Mouse (Mus musculus) macrophage (primary cell): ENCODE data around the gene Mfsd12. TPM values are rescaled to one million over a fixed set of nuclear protein-coding genes. Genes with fewer than 3 reads are reported as not detected.

Experiments used
- H3K27ac ChIP-seq: fragments of 350-480 bp; formaldehyde crosslinking; 2 replicates; pipeline ENCODE4 v1.9.0; 2021
- H3K36me3 ChIP-seq: fragments of 350-480 bp; formaldehyde crosslinking; 2 replicates; pipeline ENCODE4 v1.9.0; 2021; ENCODE audit errors: inconsistent target
- H3K4me3 ChIP-seq: fragments of 350-480 bp; formaldehyde crosslinking; 2 replicates; pipeline ENCODE4 v1.9.0; 2021; ENCODE audit errors: inconsistent target
- H3K79me2 ChIP-seq: fragments of 350-480 bp; formaldehyde crosslinking; 2 replicates; pipeline ENCODE4 v1.9.0; 2021; ENCODE audit errors: inconsistent target
- WGBS: methylation state at CpG from one replicate; pipeline ENCODE4 v1.1.7; 2026; ENCODE audit warnings: inconsistent platforms; ENCODE audit not compliant: missing documents; 5-methylcytosine and 5-hydroxymethylcytosine counted together
- polyA plus RNA-seq: library from polyadenylated mRNA; stranded (reverse); fragments of 250-400 nt; gene quantifications from 3 replicates; pipeline ENCODE4 v1.2.4, GENCODE M21; 2018; ENCODE audit warnings: inconsistent platforms

The Mfsd12 gene
- polyA plus RNA-seq, 1 experiment from 2014 or later = 129 TPM

DNA sequence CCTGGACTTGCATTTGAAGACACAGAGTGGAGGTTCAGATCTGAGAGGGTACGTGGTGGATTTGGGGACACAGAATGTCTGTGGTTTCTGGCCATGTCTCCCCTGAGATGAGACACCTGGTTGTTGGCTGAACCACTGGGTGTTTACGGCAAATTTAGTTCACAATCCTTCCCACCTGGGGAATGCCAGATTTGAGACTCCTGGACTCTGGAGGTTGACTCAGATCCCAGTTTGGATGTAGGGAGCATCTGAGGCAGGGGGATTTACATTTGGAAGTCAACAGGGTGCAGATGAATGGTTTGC, 20.0 kb downstream of the Mfsd12 start:
- Histone ChIP-seq H3K4me3 (peak overlapping the region; percentile 82), H3K27ac (peak overlapping the region; percentile 64), H3K79me2 (peaks cover 58% of the 10 kb centered on the region), H3K36me3 (peaks cover 21% of the 10 kb centered on the region)
- 75% methylated on average over 2 of the region's 2 CpGs for WGBS

DNA sequence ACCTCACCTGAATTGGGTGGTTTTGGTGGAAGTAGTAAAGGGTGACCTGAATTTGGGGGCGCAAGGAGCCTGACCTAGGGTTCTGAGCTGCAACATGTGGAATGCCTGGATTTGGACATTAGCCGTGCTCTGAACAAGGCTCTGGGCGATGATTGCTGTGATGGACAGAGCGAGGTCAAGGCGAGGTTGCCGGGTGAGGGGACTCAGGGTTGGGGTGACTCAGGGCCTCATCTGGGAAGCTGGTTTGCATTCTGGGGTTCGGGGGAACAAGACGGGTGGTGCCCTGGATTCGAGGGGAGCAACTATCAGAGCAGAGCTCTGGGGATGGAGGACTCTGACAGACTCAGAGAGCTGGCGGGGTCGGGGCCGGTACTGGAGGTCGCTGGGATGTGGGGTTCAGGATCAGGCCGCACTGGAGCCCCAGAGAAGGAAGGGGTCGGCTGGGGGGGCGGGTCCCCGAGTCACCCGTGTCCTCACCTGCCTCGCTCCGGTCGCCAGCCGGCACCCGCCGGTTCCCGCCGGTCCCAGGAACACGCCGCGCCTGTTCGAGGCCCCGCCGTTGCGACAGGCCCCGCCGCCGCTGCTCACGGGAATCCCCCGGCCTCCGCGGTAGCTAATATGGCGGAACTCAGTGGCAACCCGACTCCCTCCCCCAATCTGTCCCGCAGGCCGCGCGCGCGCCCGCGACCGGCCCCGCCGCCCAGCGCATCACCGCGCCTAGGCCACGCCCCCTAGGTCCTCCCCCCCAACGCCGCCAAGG, 20.7 kb downstream of the Mfsd12 start, which contains the start of gene Fzr1:
TSS of gene Fzr1 (minus strand) at position 724 of the 760 bp plus-strand sequence.
- peak within 1 kb of the TSS; percentile 82 for H3K4me3 ChIP-seq
- H3K36me3 ChIP-seq = peaks cover 16% of the 10 kb centered on the region
- H3K79me2 ChIP-seq = peaks cover 51% of the 10 kb centered on the region
- under 1% methylated on average over 54 of the region's 59 CpGs for WGBS
- peak within 1 kb of the TSS; percentile 69 for H3K27ac ChIP-seq

DNA sequence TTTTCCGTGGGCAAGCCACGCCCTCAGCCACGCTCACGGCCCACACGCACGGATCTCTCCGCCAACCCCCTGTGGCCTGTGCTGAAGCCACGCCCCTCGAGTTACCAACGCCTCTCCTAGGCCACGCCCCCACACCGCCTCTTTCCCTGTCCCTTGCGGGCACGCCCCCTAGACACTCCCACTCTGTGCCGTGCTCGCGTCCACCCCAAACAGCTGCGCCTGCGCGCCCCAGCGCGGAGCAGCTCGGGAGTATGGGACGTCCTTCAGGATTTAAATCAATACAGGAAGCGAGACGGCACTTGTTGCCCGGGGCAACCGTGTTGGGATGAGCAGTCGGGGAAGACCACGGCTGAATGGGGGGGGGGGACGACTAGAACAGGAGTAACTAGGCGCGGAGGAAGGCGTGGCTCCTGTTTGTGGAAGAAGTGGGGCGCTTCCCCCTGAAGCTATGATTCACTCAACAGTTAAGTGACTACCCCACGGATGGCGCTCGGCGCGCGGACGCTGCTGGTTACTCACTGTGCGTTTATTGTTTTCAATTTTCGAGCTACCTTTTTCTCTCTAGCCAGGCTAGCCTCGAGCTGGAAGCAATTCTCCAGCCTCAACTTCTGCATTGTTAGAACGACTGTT, 21.4 kb downstream of the Mfsd12 start:
- WGBS = 1% methylated on average over 38 of the region's 46 CpGs
- H3K79me2 ChIP-seq = peaks cover 44% of the 10 kb centered on the region
- H3K36me3 ChIP-seq = peaks cover 11% of the 10 kb centered on the region
- peak overlapping the region; percentile 69 for H3K27ac ChIP-seq
- H3K4me3 ChIP-seq = peak overlapping the region; percentile 54

DNA sequence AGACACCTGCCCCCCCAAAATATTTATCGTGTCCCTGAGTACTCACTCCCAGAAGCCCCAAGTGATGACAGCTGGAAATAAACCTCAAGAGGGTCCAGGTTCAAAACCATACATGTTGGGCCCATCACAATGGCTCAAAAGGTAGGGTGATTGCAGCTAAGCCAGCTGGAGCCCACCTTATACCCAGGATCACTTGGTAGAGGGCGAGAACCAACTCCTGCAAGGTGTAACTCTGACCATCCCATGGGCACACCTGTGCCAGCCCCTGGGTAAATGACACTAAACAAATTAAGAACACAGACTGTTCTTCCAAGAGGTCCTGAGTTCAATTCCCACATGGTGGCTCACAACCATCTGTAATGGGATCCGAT, 21.9 kb downstream of the Mfsd12 start:
- 53% methylated on average over 3 of the region's 3 CpGs for WGBS
- Histone ChIP-seq H3K4me3 (peak overlapping the region; percentile 54), H3K36me3 (peaks cover 6% of the 10 kb centered on the region), H3K79me2 (peaks cover 39% of the 10 kb centered on the region), H3K27ac (peak overlapping the region; percentile 69)

DNA sequence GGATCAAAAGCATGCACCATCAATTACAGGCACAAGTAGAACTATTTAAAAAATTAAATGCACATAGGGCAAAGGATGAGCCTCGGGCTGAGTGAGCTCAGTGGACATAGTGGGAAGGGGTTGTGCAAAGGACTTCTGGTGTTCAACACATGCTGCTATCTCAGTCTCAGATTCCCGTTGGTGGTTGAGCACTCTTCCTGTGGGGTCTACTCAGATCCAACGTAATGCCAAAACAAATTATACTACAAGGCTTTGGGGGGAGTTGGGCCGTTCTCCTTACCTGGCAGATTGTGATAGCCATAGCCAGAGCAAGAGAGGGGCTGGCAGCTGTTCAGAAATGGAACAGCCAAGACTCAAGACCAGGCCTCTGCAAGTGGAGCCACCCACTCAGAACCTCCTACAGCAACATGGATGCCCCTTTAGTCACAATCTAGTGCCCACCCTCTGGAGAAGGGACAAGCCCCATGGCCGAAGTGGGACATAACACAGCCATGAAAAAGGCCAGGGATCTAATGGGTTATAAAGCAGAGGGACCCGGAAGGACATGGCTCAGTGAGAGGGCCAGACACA, 22.6 kb downstream of the Mfsd12 start:
- H3K27ac ChIP-seq = no peak overlapping the region
- WGBS = 83% methylated on average over 6 of the region's 6 CpGs
- peaks cover 38% of the 10 kb centered on the region for H3K79me2 ChIP-seq
- H3K36me3 ChIP-seq = peaks cover 3% of the 10 kb centered on the region; the same call in 1 of the 2 replicates
- H3K4me3 ChIP-seq = no peak overlapping the region

DNA sequence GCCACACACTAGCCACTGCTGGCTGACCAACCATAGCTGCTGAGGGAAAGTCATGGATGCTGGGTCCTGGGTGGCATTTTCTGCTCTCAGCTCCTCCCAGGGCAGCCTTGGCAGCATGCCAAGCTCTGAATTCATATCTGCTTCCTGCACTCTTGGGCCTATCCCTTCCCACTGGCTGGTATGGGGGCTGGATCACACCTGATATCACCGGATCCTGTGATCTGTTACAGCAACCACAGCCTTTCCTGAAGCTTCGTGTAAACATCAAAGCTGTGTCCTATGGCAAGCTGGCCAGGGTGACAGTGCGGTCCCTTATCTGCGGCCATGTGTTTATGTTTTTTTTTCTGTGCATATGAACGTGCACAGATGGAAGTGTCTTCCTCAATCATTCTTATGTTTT, 24.7 kb downstream of the Mfsd12 start:
- Histone ChIP-seq H3K27ac (no peak overlapping the region), H3K36me3 (peaks cover 11% of the 10 kb centered on the region; the same call in 1 of the 2 replicates), H3K79me2 (peaks cover 38% of the 10 kb centered on the region), H3K4me3 (no peak overlapping the region)
- 38% methylated on average over 5 of the region's 5 CpGs for WGBS

DNA sequence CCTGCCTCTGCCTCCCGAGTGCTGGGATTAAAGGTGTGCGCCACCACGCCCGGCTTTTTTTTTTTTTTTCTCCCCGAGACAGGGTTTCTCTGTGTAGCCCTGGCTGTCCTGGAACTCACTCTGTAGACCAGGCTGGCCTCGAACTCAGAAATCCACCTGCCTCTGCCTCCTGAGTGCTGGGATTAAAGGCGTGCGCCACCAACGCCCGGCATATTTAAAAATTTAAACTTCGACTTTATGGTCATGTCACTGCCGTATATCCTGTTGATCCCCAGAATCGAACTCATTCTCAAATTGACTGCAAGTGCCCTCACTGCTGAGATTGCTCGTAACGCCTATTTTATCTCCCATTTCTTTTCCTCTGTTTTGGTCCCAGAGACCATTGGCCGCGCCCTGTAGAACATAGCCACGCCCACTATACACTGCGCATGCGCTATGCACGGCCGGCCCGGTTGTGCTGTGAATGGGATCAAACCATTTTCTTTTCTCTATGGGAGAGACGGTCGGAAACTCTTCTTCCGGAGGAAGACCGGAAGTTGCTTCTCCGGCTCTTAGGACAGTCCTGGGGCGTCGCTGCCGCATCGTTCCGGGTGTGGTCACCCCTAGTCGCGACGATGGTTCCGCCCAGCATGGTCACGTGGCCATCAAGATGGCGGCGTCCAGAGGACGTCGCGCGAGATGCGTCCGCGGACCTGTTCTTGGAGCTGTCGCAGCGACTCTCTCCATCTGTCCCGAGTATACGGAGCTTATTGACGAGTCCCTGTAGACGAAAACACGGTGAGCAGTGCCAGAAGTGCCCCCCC, 26.7 kb downstream of the Mfsd12 start, which contains the start of the genes Dohh and Gm48551:
TSS of gene Dohh (plus strand) at position 627 of the 803 bp plus-strand sequence.
TSS of gene Gm48551 (plus strand) at position 665 of the 803 bp plus-strand sequence.
- Histone ChIP-seq H3K4me3 (peak within 1 kb of the TSS; percentile 100), H3K36me3 (peaks cover 22% of the 10 kb centered on the region; the same call in 1 of the 2 replicates), H3K79me2 (peaks cover 32% of the 10 kb centered on the region), H3K27ac (peak within 1 kb of the TSS; percentile 89)
- 5% methylated on average over 48 of the region's 54 CpGs for WGBS

DNA sequence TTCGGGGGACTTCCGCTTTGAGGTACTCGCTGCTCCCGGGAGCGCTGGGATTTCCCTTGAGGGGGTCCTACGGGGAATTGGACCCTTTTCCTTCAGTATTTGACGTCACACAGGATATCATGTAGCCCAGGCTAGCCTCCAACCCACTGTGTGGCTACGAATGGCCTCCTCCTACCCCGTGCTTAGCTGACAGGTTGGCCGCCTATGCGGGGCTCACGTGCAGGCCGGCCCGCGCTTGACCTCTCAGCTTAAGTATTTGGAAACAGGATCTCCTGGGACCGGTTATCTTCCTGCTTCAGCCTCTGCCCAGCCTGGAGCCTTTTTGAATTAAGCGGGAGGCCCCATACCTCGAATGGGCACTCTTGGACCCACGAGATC, 27.3 kb downstream of the Mfsd12 start:
- H3K79me2 ChIP-seq = peaks cover 32% of the 10 kb centered on the region
- WGBS = 0% methylated on average over 19 of the region's 19 CpGs
- peak overlapping the region; percentile 100 for H3K4me3 ChIP-seq
- H3K27ac ChIP-seq = peak overlapping the region; percentile 89
- peaks cover 22% of the 10 kb centered on the region; the same call in 1 of the 2 replicates for H3K36me3 ChIP-seq

DNA sequence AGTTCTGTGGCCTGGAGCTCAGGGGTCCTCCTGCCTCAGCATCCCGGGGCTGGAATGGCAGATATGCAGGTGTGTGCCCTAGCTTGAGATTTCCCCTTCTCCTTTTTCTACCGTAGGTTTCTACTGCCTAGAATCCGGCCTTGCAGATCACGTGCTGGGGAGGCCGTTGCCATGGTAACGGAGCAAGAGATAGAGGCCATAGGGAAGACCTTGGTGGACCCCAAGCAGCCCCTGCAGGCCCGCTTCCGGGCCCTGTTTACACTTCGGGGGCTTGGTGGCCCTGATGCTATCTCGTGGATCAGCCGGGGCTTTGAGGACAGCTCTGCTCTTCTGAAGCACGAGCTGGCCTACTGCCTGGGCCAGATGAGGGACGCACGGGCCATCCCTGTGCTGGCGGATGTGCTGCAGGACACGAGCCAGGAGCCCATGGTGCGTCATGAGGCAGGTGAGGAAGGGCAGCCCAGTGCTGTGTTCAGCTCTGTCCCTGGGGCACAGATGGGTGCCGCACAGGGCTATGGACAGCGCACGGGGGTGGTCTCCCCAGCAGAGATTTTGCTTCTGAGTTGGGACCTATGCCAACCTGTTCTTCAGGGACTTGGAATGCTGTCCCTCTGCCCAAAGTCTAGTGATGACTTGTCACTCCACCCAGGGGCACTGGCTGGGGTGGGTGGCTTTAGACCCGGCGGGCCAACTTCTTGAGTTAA, 28.5 kb downstream of the Mfsd12 start:
- Histone ChIP-seq H3K4me3 (peak overlapping the region; percentile 100; the same call in 1 of the 2 replicates), H3K79me2 (peaks cover 32% of the 10 kb centered on the region), H3K36me3 (peaks cover 22% of the 10 kb centered on the region; the same call in 1 of the 2 replicates), H3K27ac (no peak overlapping the region)
- WGBS = 86% methylated on average over 22 of the region's 22 CpGs

DNA sequence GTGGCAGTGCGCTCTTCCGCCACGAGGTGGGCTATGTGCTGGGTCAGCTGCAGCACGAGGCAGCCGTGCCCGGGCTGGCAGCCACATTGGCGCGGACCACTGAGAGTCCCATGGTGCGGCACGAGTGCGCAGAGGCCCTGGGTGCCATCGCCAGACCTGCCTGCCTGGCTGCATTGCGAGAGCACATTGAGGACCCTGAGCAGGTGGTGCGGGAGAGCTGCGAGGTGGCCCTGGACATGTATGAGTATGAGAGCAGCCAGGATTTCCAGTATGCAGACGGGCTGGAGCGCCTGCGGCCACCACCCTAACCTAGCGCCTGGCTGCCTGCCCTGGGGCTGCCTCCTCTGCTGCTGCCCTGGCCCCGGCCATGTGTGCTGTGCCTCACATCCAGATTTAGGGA, 30.4 kb downstream of the Mfsd12 start:
- peaks cover 32% of the 10 kb centered on the region for H3K79me2 ChIP-seq
- no peak overlapping the region for H3K27ac ChIP-seq
- WGBS = 95% methylated on average over 19 of the region's 20 CpGs
- H3K36me3 ChIP-seq = peaks cover 22% of the 10 kb centered on the region; the same call in 1 of the 2 replicates
- no peak overlapping the region for H3K4me3 ChIP-seq

DNA sequence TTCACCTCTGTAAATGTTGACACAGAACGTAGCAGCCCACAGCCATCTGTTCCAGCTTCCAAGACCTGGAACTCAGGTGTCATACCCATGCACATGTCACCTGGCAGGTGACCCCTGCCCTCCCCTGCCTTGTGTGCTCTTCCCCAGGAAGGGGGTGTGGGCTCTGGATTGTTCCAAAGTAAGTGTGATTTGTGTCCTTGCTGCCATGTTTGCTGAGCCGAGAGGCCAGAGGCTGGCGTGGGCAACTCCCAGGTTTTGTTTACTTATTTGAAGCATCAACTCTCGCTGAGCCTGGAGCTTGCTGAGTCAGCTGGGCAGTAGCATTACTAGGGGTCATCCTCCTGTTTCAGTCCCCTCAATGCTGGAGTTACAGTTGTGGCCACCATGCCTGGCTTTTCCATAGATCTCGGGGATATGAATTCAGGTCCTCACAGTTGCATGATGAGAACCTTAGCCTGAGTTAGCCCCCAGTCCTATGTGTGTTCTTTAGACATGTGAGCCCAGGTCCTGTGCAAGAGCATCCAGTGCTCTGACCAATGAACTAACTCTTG, 31.3 kb downstream of the Mfsd12 start, which contains the start of gene Gm48552:
TSS of gene Gm48552 (plus strand) at position 501 of the 551 bp plus-strand sequence.
- Histone ChIP-seq H3K79me2 (peaks cover 32% of the 10 kb centered on the region), H3K27ac (peak within 1 kb of the TSS; percentile 41), H3K36me3 (peaks cover 22% of the 10 kb centered on the region; the same call in 1 of the 2 replicates), H3K4me3 (no peak within 1 kb of the TSS)
- 95% methylated on average over 5 of the region's 5 CpGs for WGBS

DNA sequence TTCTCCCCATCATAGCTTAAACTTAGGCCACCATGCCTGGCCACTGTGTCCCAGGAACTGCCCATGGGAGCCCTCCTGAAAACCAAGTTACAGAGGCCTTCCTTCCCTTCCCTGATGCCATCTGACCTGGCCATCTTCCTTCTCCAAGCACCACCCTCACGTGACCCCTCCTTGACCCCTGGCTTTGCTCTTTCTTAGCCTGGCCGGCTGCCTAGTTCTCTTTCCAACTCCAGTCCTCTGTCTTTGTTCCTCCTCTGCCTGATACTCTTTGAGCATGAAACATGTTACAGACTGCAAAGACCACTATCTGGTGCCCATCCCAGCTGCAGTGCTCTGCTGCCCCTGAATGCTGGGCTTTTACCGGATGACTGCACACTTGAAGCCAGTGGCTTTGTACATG, 32.1 kb downstream of the Mfsd12 start:
- peaks cover 22% of the 10 kb centered on the region; the same call in 1 of the 2 replicates for H3K36me3 ChIP-seq
- H3K79me2 ChIP-seq = peaks cover 32% of the 10 kb centered on the region
- no peak overlapping the region for H3K4me3 ChIP-seq
- WGBS = 71% methylated on average over 3 of the region's 3 CpGs
- peak overlapping the region; percentile 41 for H3K27ac ChIP-seq
